Mouse (Mus musculus) C2C12 (cell line): ENCODE measurements around the gene Rnf227.

ENCODE experiments used
- CEBPB ChIP-seq: IDR thresholded peaks from one replicate; pipeline ENCODE4 v1.6.1; 2011; ENCODE audit warnings: low read depth, mild to moderate bottlenecking, control low read depth, moderate library complexity
- CTCF ChIP-seq: IDR thresholded peaks from one replicate; pipeline ENCODE4 v1.5.1; 2011; ENCODE audit not compliant: control insufficient read depth, insufficient read depth, insufficient read length
- MYOG ChIP-seq: IDR thresholded peaks from one replicate; pipeline ENCODE4 v1.6.1; 2011; ENCODE audit not compliant: control insufficient read depth, insufficient read length; ENCODE audit errors: extremely low read depth
- USF1 ChIP-seq: IDR thresholded peaks from one replicate; pipeline ENCODE4 v1.6.1; 2011; ENCODE audit warnings: low read depth, mild to moderate bottlenecking, control low read depth, moderate library complexity

DNA sequence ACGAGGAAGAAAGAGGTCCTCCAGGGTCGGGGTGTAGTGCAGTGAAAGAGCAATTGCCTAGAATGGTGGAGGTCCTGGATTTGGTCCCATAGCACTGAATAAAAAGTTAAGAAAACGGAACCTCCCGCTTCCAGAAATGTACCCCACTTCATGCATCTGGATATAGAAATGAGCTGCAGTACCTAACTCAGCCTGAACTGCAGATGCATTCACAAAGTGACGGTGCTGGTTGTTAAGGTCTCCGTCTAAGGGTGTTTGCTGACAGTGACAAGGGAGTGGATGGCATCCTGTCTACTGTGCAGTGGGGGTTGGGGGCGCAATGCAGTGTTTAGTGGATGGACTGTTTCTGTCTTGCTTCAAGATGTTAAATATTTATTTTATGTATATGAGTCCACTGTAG, 46.5 kb downstream of the Rnf227 start:
- TF ChIP-seq CTCF = no peak
- TF ChIP-seq USF1 = no peak
- no peak for TF ChIP-seq CEBPB
- no peak for TF ChIP-seq MYOG
